In the genomic region with DNA sequence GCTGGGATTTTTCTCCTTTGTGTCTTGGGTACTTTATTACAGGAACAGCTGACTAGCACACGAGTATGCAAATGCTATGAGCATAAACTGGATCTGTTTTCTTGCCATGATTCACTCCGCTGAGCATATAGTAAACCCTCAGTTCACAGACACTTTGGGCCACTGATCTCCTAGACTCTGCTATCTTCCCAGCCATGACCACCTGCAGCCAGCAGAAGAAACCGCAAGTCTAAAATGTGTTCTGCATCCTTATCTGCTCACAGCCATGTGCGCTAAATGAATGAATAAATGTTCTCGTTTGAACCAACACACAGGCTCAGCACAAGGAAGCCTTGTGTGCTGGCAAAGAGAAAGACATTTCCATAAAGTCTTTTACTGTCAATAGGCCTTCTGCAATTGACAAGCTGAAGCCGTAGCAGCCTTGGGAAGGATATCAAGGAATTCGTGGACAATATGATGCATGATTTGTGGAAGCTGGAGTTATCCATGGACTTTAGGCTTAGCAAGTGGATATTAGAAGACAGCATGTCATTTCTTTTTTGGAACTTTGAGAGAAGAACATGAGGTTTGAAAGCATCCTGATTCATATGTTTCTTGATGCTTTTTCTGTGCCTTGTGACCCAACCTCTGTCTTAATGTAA, we compare ENCODE assay signal across 11 mouse cellular contexts.
DNase-seq lines count a peak whose midpoint lies in the region; ATAC-seq and TF ChIP-seq lines count a peak whose summit lies in the region.
"Had no signal": no experiment of that assay in that cellular context is flagged by ENCODE, and none has a peak within 500 bp of the region (broad histone marks: within the 10 kb centered on the region; RNA-seq: fewer than 3 reads in every experiment).

No protein-coding gene starts in this region.

- TF ChIP-seq CTCF in MEL (IDR thresholded peaks at IDR 0.05 in 2 of 3, conservative IDR thresholded peaks at IDR 0.05 in 1 of 3; ENCODE audit: control insufficient read depth in 1 of 3, insufficient read depth in 1 of 3, low read depth in 2 of 3, low read length in 3 of 3, poor library complexity in 1 of 3, severe bottlenecking in 1 of 3) = no peak

- no peak for TF ChIP-seq EP300 in MEL (IDR thresholded peaks at IDR 0.05; ENCODE audit: low read depth in 1 of 2, low read length in 2 of 2)

- ATAC-seq in liver, embryonic 13.5 days (ENCODE audit: low read depth) = peak; percentile 79

- H3K9ac ChIP-seq in MEL (ENCODE audit: control insufficient read depth, low read depth, low read length, poor library complexity, severe bottlenecking) = no peak overlapping the region
- no peak overlapping the region for H3K9ac ChIP-seq in liver, embryonic 13.5 days
- H3K9ac ChIP-seq: heart, embryonic 13.5 days had no signal

- no peaks in the 10 kb centered on the region for H3K27me3 ChIP-seq in MEL (ENCODE audit: control insufficient read depth in 1 of 2, insufficient read depth in 2 of 2, low read length in 2 of 2)
- no peaks in the 10 kb centered on the region for H3K27me3 ChIP-seq in liver, embryonic 13.5 days
- H3K27me3 ChIP-seq: heart, embryonic 13.5 days had no signal

- no peaks in the 10 kb centered on the region for H3K4me1 ChIP-seq in MEL (ENCODE audit: control insufficient read depth in 1 of 2, insufficient read depth in 2 of 2, low read length in 2 of 2)
- H3K4me1 ChIP-seq in liver, embryonic 13.5 days (replicated peaks) = no peaks in the 10 kb centered on the region

- no peak for TF ChIP-seq POLR2A in MEL (IDR thresholded peaks at IDR 0.05; ENCODE audit: control insufficient read depth in 1 of 2, insufficient read depth in 1 of 2, low read depth in 1 of 2, low read length in 2 of 2, poor library complexity in 1 of 2)

- H3K27ac ChIP-seq in MEL (ENCODE audit: control insufficient read depth, low read depth, low read length) = no peak overlapping the region
- H3K27ac ChIP-seq in liver, embryonic 13.5 days = no peak overlapping the region
- H3K27ac ChIP-seq: heart, embryonic 13.5 days; macrophage had no signal

- H3K36me3 ChIP-seq in MEL (ENCODE audit: control insufficient read depth in 1 of 2, insufficient read depth in 2 of 2, low read length in 2 of 2) = no peaks in the 10 kb centered on the region
- no peaks in the 10 kb centered on the region for H3K36me3 ChIP-seq in liver, embryonic 13.5 days
- H3K36me3 ChIP-seq: heart, embryonic 13.5 days had no signal

- no peaks in the 10 kb centered on the region for H3K79me2 ChIP-seq in MEL (ENCODE audit: control insufficient read depth, insufficient read depth, low read length, poor library complexity)

- no peak for TF ChIP-seq RAD21 in MEL (IDR thresholded peaks at IDR 0.05; ENCODE audit: low read depth, low read length)

- no peak overlapping the region for H3K4me2 ChIP-seq in liver, embryonic 13.5 days
- H3K4me2 ChIP-seq: heart, embryonic 13.5 days had no signal

- 57% methylated on average over 7 of the region's 7 CpGs for WGBS in liver, embryonic 13.5 days (ENCODE audit: insufficient replicate concordance)

- peak; percentile 22 for DNase-seq in layer of hippocampus, adult 9-11 months
- DNase-seq in layer of hippocampus, adult 9-10 months (ENCODE audit: low spot score) = no peak
- DNase-seq in MEL (ENCODE audit: low read depth, low spot score) = peak; percentile 7
- DNase-seq in c-Kit-positive CD71-positive TER-119-negative erythroid progenitor cells, embryonic 14.5 days (ENCODE audit: low read depth) = peak; percentile 8
- peak; percentile 38 for DNase-seq in liver, embryonic 13.5 days
- no peak for DNase-seq in kidney, postnatal 4 days
- no peak for DNase-seq in cerebellum, postnatal 14 days
- DNase-seq: cerebellum, adult 9-11 months; kidney, postnatal 36 days had no signal

- no peaks in the 10 kb centered on the region for H3K9me3 ChIP-seq in MEL (replicated peaks; ENCODE audit: insufficient read depth, low read length)
- no peaks in the 10 kb centered on the region for H3K9me3 ChIP-seq in liver, embryonic 13.5 days (replicated peaks)
- H3K9me3 ChIP-seq: heart, embryonic 13.5 days had no signal

- no peak overlapping the region for H3K4me3 ChIP-seq in MEL (ENCODE audit: control insufficient read depth in 1 of 2, insufficient read depth in 1 of 2, low read depth in 2 of 2, low read length in 2 of 2)
- no peak overlapping the region for H3K4me3 ChIP-seq in liver, embryonic 13.5 days (replicated peaks)
- H3K4me3 ChIP-seq: heart, embryonic 13.5 days had no signal

TF ChIP-seq in MEL, 35 proteins besides CTCF, POLR2A, EP300 and RAD21:
- TF ChIP-seq NRF1 (IDR thresholded peaks at IDR 0.05; ENCODE audit: insufficient read depth, low read depth, low read length, poor library complexity, severe bottlenecking) (no peak), GABPA (IDR thresholded peaks at IDR 0.05; ENCODE audit: low read depth, low read length) (no peak)
TF ChIP-seq in MEL: peak in this region for 0.

Comparison
In these comparisons a context has a peak if more than half of its experiments do, and no peak if none do; other contexts are left out.
1. DNase-seq: peak in layer of hippocampus, adult 9-11 months (single experiment), MEL (single experiment), c-Kit-positive CD71-positive TER-119-negative erythroid progenitor cells, embryonic 14.5 days (single experiment) and liver, embryonic 13.5 days (single experiment); none in layer of hippocampus, adult 9-10 months (single experiment), kidney, postnatal 4 days (0 of 2) and cerebellum, postnatal 14 days (0 of 2).